Mouse (Mus musculus): Measurements from ENCODE around the gene Gm2115.

Gm2115 gene

DNA sequence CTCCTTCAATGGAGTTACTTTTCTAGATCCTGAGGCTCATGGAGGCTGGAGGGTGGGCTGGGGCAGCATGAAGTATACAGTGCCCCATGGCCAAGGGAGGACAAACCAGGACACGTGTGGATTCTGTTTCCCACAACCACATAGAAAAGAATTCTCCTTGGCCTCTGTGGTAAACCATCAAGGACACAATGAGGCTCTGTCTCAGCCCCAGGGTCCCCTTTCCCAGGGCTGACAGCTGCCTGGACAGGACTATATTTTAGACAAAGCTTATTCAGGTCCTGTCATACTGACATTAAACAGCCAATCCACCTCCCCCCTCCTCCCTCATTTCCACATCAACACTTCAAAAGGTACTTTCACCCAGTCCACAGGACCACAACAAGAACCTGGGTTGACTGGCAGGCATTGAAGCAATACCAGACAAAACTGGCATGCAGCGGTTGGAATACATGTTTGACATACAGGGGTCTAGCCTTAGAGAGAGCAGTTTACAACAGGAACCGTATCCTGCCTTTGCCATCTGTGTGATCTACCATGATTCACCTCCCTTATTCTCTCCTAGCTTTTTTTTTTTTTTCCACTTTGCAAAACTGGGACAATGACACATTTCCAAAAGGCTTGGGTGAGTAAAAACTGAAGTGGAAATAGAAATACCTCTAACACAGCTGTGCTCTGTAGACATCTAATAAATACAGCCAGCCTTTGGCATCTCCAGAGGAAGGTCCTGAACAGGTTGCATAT is 57.8 kb downstream of the Gm2115 start:
- no peak for DNase-seq (ENCODE audit: low spot score)

DNA sequence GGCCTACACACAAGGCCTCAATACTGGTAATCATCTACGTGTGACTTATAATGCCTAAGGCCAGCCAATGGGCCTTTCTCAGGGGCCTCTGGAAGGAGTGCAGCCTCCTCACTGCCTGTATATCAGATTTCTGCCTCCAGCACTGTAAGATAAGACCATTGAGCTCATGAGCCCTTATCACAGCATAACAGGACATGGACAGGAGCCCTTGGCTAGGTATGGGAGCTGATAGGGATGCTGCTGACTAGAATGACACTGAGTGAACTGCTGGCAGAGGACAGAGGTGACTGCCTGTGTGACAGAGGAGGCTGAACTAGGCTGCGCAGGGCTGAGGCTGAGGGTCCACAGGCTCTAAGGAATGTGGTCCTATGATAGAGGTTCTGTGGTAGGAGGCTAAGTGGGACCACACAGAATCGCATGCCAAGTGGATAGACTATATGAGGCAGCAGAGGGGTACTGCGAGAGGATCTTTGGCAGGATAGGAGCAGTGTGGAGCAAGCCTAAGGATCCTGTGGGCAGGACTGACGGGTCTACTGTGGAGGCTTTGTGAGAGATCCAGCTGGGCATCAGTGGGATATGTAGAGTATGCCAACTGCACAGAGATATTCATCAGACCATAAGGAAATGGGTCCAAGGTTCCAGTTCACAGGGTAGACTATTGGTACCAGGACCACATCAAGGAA is 58.5 kb downstream of the Gm2115 start:
- DNase-seq (ENCODE audit: low spot score) = no peak

DNA sequence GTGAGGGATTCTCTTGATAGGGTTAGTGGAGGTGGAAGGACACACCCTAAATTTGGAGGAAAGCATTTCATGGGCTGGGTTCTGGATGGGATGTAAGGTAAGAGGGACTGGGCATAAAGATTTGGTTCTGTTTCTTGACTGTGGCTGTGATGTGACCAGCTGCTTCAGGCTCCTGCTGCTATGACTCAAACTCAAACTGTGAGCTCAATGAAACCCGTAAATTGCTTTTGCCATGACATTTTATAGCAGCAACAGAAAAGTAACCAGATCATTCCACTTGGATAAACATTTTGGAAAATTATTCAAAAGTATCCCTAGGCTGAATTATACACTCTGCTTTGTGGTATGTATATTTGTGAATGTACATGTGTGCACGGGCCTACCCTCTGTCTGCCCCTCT is 61.9 kb downstream of the Gm2115 start:
- no peak for DNase-seq (ENCODE audit: low spot score)

DNA sequence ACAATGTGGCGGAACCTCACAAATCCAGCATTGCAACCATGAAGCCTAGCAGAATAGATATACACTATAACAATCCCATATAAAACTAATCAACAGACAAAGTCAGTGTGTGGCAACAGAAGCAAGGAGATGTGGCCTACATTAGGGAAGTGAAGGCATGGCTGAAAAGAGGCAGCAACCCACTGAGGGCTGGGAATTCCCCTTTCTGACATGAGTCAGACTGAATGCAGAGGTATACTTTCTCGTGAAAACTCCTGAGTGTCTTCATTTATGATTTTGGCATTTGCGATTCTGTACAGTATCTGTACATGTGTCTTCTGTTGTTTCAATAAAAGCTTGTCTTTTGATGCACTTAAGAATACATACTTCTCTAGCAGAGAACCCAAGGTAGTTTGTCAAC is 62.6 kb downstream of the Gm2115 start:
- no peak for DNase-seq (ENCODE audit: low spot score)

DNA sequence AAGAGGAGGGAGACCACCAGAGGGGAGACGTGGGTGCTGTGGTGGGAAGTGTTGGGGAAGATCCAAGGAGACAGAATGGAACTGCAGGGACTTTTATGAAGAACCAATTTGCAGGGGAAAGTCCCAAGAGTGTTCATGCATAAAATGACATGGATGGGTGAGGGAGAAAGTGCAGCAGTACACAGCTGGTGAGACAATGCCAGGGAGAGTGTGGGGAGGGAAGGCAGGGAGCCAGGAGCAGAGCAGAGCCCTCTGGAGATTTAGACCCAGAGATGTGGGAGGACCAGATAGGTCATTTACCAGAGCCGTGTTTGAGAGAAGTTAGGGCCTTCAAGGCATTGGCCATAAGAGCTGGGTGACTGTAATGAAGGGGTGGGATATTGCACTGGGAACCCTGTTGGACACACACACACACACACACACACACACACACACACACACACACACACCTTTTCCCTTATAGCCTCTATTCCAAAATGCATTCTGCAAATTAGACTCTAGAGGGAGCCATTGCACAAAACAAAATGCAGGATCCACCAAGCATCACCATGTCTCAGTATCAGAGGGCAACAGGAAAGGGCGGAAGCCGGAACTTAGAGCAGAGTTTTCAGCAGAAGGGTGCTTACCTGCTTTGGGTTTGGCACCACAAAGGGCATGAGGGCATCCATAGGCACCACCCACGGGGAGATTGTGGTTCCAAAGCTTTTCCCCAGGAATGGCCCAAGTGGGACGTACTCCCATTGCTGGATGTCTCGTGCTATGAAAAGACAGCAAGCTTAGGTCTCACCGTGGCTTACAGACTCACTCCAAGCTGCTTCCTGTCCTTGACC is 65.5 kb downstream of the Gm2115 start:
- DNase-seq (ENCODE audit: low spot score) = peak; percentile 56

DNA sequence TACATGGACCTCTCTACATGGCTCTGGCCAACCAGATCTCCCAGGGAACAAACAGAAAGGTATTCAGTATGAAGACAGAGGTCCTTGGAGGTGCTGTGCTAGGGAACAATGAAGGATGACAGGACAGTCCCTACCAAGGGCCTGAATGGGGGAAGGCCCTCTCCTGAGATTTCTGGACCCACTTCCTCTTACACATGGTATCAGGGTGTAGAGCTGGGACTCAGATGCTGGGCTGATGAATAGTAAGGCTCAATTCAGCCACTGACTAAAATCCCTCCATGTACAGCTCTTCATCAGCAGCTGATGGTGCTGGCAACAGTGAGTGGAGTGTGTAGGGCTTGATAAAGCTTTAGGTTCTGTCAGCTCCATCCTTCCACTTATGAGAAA is 66.2 kb downstream of the Gm2115 start:
- no peak for DNase-seq (ENCODE audit: low spot score)

DNA sequence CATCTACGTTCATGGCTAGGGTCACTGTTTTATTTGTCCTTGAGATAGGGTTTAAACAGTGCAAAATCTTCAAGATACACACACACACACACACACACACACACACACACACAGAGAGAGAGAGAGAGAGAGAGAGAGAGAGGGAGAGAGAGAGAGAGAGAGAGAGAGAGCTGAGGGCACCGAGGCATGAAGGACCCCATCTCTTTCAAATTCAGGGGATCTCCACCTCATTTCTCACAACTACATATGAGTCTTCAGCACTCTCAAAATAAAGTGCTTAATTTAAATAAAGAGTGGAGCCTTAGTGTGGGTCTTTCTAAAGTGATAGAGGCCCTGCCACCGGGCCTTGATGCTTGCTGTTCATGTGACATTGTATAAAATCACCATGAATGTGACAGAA is 67.2 kb downstream of the Gm2115 start:
- DNase-seq (ENCODE audit: low spot score) = no peak

DNA sequence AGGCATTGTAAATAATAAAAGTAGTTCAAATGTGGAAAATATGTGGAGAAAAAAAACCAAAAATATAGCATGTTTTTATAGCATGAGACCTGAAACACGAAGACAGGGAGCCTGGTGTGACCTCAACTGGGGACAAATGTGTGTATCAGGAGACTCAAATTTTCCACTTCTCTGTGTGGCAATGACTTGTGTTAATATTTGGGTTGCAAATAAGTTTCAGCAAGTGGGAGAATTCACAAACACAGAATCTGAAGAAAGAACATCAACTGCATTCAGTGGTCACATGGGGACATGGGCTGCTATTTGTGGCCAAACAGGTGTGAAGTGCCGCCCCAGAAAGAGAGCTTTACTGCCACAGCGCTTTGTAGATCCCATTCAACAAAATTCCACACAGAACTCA is 67.9 kb downstream of the Gm2115 start:
- no peak for DNase-seq (ENCODE audit: low spot score)

DNA sequence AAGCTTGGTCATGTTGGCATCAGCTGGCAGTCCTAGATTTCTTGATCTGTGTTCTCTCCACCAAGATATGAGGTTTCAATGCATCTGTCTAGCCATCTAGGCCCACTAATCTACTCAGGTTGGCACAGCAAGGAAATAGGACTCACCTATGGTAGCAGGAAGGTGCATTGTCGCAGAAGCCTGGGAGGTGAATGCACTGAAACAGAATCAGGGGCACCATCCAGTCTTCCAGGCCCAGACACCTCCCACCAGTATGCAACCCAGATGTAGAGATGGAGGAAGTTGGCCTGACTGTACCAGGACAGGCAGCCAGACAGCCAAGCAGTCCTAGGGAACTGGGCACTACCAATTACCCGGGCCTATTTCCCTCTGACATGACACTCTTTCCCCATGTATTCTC is 71.9 kb downstream of the Gm2115 start:
- DNase-seq (ENCODE audit: low spot score) = no peak

DNA sequence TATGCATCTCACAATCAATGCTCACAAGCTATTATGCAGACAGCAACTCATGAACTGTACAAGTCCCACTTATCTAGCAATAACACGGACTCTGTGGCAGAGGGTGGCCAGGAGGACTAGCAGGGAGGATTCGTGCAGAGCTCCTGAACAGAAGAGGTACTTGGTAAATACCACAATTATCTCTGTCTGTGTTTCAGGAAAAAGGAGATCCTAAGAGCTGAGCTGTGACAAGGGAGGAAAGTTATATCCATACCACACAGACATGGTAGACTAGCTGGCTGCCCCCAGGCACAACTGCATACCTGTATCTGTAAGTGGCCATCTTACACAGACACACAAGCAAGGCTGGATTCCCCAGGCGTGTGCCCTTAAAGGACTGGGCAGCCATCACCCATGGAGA is 72.6 kb downstream of the Gm2115 start:
- DNase-seq (ENCODE audit: low spot score) = no peak

DNA sequence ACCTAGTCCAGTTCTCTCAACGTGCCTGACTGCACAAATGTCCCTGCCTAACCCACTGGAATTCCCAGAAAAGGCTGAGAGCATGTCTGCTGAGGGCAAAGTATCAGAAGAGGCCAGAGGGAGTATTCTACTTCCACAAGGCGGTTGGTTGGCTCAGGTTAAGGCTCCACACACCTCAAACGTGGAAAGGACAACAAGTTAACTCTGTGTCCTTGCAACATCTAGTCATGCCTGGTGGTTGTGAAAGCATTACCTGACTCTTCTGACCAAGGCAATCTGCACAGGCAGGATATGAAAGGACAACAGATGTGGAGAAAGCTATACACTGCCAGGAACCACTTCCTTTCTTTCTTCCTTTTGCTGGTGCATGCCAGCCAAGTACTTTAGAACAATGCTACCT is 75.7 kb downstream of the Gm2115 start:
- DNase-seq (ENCODE audit: low spot score) = peak; percentile 55

DNA sequence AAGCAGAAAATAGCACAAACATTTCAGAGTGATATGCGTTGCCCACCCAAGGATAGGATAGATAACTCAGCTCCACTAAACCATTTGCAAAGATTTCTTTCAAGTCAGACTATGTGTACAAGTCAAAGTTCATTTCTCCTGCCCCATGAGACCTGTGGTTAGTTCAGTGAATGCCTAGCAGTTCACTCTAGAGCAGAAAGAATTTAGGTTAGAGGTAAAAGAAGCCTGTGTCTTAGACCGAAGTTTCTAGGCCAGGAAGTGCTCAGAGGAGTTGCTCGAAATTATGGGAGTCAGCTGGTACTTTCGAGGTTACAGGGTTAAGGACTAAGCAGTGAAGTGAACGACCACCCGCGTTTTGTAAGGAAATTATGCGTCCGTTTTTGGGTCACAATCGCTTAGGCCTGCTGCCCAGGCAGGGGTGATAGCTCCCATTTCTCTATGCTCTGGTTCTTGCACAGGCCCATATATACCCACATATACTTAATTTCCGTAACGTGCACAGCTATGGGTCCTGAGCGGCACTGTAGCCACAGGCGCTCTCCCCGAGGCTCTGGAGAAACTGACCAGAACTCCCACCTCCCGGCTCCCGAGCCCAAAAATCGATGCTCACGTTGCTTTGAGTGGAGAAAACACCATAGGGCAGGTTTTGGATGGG is 76.4 kb downstream of the Gm2115 start:
- DNase-seq (ENCODE audit: low spot score) = peak; percentile 3

DNA sequence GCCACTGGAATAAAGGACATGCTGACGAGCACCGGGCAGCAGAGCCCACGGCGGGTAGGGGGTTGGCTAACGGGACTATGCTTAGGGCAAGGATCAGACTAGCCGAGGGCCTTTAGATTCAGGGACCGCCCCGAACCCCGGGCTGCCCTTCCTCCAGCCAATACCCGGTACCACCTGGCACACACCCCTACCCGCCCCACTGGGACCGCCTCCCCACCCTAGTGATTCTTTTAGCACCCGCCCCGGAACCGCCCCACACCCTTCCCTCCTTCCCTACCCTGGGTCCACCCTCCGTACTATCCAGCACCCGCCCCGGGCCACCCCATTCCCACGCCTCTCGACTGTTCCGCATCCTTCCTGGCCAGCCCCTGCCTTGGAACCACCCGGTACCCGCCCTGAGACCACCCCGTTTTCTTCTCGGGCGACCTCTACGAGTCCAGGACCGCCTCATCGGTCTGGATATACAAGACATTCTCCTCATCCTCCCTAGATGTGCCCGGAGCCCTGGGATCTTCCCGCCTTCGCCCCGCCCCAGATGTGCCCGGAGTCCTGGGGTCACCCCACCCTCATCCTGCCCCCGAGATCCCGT is 77.0 kb downstream of the Gm2115 start:
- peak; percentile 90 for DNase-seq (ENCODE audit: low spot score)

DNA sequence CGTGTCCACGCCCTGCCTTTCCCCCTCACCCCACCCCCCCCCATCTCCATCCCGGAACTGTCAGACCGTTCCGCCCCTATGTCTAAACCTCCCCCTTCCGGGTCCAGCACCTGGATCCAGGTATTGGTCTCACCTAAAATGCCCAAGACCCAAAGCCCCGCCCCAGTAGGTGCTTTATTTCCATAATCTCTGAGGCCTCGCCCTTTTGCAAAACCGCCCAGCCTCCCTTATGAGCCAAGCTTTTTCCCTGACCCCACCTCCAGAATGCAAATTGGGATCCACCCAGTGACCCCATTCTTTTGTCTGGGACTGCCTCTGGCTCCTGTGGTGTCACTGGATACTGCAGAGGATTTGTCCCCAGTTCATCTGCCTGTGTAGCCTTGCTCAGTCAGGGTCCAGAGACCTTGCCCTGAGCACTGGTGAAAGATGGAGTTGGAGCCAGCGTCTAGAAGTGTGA is 77.6 kb downstream of the Gm2115 start, which contains the start of gene Fah:
Gene Fah (minus strand): TSS at position 430 of the 457 bp plus-strand sequence.
- DNase-seq (ENCODE audit: low spot score) = peak; percentile 79

DNA sequence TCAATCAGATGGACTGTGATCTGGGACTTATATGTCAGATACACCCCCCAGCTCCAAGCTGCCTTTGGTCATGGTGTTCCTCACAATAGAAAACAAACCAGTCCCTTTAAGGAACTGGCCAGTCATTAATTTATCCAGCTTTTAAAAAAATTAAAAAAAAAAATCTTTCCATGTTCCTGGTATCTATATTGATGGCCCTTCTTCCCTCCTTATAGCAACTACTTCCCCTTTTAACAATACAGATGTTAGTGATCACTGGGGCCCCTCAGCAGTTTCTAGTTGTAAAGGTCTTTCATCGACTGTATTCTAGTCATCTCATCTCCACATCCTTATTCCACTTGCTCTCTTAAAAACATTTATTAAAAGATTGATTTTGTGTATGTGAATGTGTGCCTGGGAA is 82.9 kb downstream of the Gm2115 start:
- DNase-seq (ENCODE audit: low spot score) = no peak

DNA sequence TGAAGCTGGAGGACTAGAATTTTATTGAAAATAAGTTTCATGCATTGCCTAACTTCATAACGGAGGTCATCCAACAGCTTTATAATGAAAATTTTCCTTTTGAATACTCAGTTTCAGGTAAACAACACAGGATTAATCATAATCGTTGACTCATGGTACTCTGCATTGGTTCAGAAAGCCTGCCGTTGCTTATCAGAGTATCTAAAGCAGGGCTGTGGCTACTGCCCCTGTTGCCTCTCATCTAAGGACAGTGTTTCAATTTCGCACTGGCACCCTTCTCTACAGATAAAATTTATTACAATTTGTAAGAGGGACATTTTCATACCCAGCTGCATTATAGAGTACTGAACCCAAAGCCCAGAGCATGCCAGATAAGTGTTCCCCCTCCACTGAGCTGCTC is 83.7 kb downstream of the Gm2115 start:
- no peak for DNase-seq (ENCODE audit: low spot score)

DNA sequence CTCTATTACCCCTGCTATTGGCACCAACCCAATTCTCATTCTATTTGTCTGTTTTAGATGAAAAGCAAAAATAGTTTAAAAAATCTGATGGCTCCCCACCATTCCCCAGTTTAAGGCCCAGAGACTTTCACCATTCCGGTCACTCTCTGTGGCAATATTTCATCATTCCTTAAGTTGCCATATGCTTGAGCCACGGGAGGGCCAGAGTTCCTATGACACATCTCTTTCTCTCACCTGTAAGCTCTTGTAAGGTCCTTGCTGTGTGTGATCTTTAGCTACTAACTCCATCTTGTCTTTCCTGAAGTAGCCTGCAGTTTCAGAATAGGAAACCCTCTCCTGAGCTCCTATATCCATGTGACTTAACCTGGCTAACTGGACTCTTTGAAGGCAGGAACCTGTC is 90.2 kb downstream of the Gm2115 start:
- no peak for DNase-seq (ENCODE audit: low spot score)

DNA sequence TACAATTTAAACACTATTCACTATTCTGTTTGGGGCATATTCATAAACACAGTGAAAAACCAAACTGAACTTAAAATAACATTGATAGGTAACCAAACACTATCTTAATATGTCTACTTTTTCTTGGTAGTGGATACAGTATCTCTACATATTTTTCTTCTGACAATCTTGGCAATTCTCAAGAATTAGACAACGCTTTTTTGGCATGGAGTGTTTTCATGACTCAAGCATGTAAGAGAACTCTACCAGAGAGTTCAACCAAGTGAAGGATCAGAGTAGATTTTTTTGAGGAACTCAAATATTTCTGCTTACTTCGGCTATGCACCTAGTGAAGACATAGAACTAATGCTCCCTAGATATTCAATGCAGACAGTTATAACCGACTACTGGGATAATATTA is 92.2 kb downstream of the Gm2115 start:
- DNase-seq (ENCODE audit: low spot score) = no peak

DNA sequence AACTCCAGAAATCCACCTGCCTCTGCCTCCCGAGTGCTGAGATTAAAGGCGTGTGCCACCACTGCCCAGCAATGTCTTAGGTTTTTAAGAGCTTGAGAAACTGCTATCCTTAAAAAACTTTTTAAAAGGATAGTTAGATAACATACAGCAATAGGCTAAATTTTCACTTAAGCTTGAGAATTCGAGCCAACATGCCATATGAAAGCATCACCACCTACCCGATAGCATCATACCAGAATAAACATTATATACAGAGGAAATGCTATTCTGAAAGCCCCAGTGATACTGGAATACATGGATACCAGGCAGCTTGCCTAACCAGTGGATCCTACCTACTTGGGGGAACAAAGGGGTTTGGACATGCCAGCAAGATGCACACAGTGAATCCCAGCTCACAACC is 95.0 kb downstream of the Gm2115 start:
- DNase-seq (ENCODE audit: low spot score) = no peak

DNA sequence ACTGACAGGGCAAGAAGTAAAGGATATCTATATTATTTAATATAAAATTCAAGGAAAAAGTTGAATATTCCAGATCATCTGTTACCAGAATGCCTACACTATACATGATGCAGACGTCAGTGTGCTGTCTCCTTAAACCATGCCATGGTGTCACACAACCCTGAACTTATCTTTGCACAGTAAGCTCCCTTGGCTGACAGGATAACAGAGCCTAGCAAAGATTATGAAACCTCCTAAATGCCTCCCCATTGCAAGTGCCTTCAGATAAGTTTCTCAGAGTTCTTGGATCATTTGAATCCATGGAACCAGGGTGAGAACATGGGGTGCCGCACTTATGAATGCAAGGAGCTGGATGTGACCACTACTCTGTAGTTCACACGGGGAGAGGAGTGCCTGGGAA is 103.1 kb downstream of the Gm2115 start:
- DNase-seq (ENCODE audit: low spot score) = no peak
